Mouse (Mus musculus): ENCODE measurements at regions not wholly inside any gene's neighbourhood (a gene's known extent, or its start where the extent isn't known, plus 50 kb on each side); places are given as distances from the start of the nearest gene placed in this dataset.
"Not testable (repeated sequence)": the region's sequence is repeated elsewhere in the genome, so short reads cannot be mapped to it uniquely, and the experiment has no call there.

- DNase-seq (ENCODE audit: low spot score) = peak; percentile 10
Measured at GRCm38 (mm10) chr3:83416536-83416935, 288.8 kb downstream of the Dchs2 start.

GRCm38 (mm10) chr3:83424267-83424666, 296.5 kb downstream of the Dchs2 start:
- DNase-seq (ENCODE audit: low spot score) = no peak

DNA sequence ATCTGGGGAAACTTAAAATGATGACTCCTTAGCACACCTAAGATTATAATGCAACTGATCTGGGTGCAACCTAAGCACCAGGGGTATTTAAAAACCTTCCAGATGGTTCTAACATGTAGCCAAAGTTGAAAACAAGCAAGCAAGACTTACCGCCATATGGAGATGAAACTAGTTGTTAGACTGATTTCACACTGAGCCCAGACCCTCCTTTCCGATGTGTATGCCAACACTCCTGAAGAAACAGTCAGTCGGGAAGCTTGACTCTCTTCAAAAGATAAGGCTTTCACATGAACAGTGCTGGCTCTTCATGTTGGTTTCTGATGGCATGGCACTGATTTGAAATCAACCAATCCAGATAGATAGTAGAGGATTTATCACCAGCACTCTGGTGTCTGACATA, 301.6 kb downstream of the Dchs2 start:
- no peak for DNase-seq (ENCODE audit: low spot score)

DNA sequence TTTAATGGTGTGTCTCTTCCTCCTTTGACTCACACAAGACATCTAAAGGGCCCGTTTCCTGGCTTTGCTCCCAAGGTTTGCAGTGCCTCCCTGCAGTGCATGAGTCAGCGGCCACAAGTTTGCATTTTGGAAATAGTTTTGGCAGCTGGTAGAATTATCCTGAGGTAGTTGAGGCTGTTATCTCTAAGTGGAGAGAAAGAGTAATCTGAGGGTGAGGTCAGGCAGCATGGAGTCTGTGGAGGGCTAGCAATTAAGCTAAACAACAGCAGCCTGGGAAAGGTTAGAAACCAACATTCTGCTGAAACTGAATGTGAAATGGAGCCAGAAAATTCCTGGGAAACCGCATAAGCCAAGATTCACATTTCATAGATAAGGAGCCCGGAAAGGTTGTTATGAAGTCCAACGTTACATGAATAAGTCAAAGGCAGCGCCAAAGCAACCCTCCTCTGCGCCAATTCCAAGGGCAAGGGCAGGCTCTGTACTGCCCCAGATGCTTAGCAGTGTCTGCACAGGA, 318.5 kb downstream of the Dchs2 start:
- DNase-seq (ENCODE audit: low spot score) = peak; percentile 75

DNA sequence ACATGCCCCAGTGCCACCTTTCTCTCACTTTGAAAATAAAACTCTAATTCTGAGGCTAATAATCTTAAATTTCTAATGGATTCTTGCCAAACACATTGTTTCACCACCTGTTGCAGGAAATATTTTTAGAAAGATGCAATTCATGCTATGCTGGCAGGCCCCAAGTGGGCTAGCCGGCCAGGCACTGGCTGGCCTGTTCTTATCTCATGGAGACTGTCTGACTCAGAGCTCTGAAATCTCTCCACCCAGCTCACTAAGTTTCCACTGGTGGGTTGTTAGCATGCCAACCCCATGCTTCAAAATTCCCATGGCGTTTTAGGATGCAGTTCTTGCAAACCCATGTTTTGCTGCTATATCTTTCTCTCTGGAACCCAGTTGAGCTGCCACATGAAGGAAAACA, 315.5 kb upstream of the Sfrp2 start:
- peak; percentile 18 for DNase-seq (ENCODE audit: low spot score)

DNA sequence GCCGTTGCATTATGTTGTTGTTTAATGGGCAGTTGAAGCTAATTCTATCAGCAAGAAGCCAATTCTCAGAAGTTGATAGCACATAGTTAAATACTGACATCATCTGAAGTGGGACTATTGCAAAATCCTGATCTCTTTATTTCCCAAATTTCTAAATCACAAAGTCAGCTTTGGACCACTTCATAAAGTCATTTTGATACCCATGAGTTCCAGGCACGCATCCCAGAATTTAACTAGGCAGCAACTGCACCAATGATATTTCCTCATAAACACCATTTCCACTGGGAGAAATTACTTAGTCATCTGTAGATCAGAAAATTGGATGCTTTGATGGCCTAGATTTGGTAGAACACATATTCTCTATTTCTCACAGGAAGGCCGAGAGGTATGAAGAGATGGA, 314.8 kb upstream of the Sfrp2 start:
- DNase-seq (ENCODE audit: low spot score) = no peak

- no peak for DNase-seq (ENCODE audit: low spot score)
Measured at GRCm38 (mm10) chr3:83453462-83453861, 312.7 kb upstream of the Sfrp2 start.

DNA sequence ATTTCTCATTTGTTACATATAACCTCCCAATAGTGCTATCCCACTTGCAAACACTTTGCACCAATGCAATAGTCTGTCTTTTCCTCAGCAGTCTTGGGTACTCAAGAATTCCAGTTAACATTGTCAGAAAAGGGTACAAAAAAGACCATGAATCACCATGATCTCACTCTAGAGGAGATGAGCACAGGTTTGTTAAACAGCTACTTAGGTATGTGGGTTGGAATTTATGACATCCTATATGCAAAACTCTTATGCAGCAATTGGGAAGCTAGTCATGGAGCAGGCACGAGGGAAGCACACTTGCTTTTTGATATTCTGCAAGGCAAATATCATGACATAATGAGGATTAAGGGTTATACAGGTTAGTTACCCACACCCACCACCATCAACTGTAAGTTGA, 307.7 kb upstream of the Sfrp2 start:
- no peak for DNase-seq (ENCODE audit: low spot score)

DNA sequence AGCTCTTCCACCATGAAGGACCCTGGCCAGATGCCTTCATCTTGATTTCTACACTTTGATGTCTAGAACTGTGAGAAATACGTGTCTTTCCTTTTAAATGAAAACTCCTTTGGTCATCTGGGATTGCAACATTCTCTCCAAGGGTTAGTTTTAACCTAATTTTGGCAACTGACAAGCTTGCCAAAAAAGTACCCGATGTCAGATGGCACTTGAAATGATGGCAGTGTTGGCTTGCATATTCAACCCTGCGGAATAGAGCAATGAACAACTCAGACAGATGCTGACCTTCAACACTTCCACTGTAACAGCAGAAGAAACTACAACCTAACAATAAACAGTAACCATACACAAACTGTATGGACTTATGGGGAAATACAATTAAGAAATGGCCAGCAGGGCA, 286.9 kb upstream of the Sfrp2 start:
- DNase-seq (ENCODE audit: low spot score) = no peak

DNA sequence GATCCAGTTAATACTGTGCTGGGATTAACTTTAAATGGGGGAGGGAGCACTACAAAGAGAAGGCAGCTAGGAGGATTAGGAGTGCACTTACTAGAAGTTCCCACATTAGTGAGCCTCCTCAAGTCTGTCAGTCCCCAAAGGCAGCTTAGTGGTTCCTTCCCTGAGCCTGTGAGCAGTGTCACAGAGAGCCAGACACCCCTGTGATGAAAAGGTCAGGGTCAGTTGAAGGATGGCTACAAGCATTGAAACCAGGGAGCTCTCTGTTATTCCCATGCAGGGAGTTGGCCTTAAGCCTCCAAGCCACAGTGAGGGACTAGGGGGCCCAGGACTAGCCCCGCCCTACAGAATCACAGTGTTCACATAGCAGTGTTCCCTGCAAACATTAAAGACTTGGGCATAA, 285.9 kb upstream of the Sfrp2 start:
- DNase-seq (ENCODE audit: low spot score) = no peak

DNA sequence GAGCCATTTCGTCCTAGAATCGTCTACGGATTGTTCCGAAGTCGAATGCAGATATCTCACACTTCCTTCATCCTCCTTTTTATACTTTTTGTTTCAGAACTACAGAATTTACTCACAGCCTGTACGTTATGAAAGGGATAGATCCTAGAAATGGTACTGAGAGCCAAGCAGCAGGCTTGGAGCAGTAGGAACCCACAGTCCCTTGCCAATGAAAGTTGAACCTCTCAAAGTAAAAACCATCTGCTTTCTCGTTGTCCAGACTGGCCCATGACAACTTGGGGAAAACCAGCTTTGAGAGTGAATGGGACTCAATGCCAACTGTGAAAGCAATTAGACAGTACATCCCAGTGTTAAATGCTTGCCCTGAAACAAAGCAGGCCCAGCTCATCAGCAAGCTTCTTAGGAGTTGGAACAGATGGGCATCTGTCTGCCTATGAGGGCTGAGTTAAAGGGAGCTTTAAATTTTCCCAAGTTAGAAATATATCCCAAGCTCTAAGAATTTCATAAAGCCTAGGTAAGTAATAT, 279.9 kb upstream of the Sfrp2 start:
- DNase-seq (ENCODE audit: low spot score) = no peak

DNA sequence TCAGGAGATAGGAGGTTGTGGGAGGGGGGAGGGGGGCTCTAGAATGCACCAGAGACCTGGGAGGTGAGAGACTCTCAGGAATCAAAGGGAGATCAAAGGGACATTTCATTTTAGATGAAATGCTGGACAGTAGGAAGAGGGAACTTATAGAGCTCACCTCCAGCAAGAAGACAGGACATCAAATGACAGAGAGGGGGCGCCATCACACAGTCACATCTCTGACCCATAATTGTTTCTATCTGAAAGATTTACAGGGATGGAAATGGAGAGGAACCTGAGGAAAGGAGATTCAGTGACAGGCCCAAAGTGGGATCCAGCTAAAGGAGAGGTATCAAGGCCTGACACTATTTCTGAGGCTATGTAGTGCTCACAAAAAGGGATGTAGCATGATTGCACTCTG, 270.5 kb upstream of the Sfrp2 start:
- peak; percentile 14 for DNase-seq (ENCODE audit: low spot score)

GRCm38 (mm10) chr3:83503901-83504300, 262.2 kb upstream of the Sfrp2 start:
- no peak for DNase-seq (ENCODE audit: low spot score)

DNA sequence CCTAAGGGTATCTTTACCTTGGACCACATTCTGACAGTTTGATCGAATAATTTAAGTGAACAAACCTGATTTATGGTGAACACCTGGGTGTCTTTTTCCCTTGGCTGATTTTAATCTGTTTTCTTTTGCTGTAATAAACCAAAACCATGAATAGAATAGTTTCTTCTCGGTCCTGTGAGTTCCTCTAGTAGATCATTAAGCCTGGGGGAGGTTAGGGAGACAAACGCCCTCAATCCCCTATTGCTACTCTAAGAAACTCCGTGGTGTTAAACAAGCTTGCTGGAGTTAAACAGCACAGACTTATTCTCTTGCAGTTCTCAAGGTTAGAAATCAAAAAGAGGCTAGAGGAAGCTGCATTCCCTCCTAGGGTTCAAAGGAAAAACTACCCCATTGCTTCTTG, 249.5 kb upstream of the Sfrp2 start:
- DNase-seq (ENCODE audit: low spot score) = no peak

GRCm38 (mm10) chr3:83517914-83518635, 248.0 kb upstream of the Sfrp2 start:
- DNase-seq (ENCODE audit: low spot score) = peak; percentile 3

GRCm38 (mm10) chr3:83530243-83530847, 235.8 kb upstream of the Sfrp2 start:
- no peak for DNase-seq (ENCODE audit: low spot score)

- DNase-seq (ENCODE audit: low spot score) = not testable (repeated sequence)
Measured at GRCm38 (mm10) chr3:83536624-83537023, 229.5 kb upstream of the Sfrp2 start.

- DNase-seq (ENCODE audit: low spot score) = no peak
Measured at GRCm38 (mm10) chr3:83537231-83537630, 228.9 kb upstream of the Sfrp2 start.

- DNase-seq (ENCODE audit: low spot score) = no peak
Measured at GRCm38 (mm10) chr3:83537711-83538110, 228.4 kb upstream of the Sfrp2 start.

DNA sequence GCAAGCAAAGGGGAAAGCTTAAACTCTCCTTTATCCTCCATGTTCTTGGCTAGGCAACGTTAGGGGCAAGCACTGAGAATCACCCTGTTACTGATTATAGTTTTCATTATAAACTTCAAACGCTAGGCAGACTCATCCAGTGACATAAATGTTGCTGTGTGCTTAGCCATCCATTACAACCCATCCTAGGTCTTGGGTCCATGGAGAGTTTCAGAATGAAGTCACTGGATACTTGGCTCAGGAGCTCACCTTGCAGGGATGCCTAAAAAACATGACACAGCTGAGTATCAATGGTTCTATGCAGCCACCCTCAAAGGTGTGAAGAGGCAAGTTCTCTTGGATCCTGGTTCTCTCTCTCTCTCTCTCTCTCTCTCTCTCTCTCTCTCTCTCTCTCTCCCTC, 227.2 kb upstream of the Sfrp2 start:
- DNase-seq (ENCODE audit: low spot score) = no peak

- DNase-seq (ENCODE audit: low spot score) = no peak
Measured at GRCm38 (mm10) chr3:83540997-83541932, 224.9 kb upstream of the Sfrp2 start.

GRCm38 (mm10) chr3:83552516-83553139, 213.5 kb upstream of the Sfrp2 start:
- no peak for DNase-seq (ENCODE audit: low spot score)

Measured in lung, postnatal 25 days (tissue).